In the genomic region with DNA sequence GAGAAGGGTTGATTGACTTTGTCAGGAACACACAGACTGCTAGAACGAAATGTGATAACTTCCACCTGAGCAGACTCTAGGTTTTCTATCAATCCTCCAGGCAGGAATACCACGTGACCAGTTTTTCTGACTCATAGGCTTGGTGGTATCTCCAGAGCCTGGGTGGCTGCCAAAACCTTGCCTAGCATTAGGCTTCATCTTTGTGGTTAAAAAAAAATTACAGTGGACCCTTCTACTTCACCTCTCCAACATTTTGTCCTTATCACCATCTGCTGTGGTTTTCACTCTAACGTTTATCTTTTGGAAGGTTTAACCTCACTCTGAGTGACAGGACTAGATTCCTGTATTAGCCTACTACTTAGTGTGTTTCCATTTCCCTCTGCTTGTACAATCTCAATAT, we compare ENCODE assay signal across 14 mouse cellular contexts.
A peak's percentile ranks its signal among the peaks of the same experiment; 100 is the strongest.
DNase-seq lines count a peak whose midpoint lies in the region; ATAC-seq and TF ChIP-seq lines count a peak whose summit lies in the region.
"Had no signal": no experiment of that assay in that cellular context is flagged by ENCODE, and none has a peak within 500 bp of the region (broad histone marks: within the 10 kb centered on the region; RNA-seq: fewer than 3 reads in every experiment).

No protein-coding gene starts in this region.

- H3K36me3 ChIP-seq in embryonic facial prominence, embryonic 14.5 days (ENCODE audit: control insufficient read depth, insufficient read depth, low read length): no peaks in the 10 kb centered on the region
- H3K36me3 ChIP-seq in embryonic facial prominence, embryonic 10.5 days (replicated peaks): no peaks in the 10 kb centered on the region
- no peaks in the 10 kb centered on the region for H3K36me3 ChIP-seq in myocyte (ENCODE audit: control insufficient read depth, insufficient read depth)
- H3K36me3 ChIP-seq: hindbrain, embryonic 13.5 days; liver, embryonic 12.5 days had no signal

- H3K27ac ChIP-seq in embryonic facial prominence, embryonic 14.5 days (replicated peaks; ENCODE audit: low read depth, low read length): no peak overlapping the region
- H3K27ac ChIP-seq in embryonic facial prominence, embryonic 10.5 days (replicated peaks): no peak overlapping the region
- H3K27ac ChIP-seq: hindbrain, embryonic 13.5 days; liver, embryonic 12.5 days had no signal

- H3K9ac ChIP-seq in embryonic facial prominence, embryonic 14.5 days (ENCODE audit: low read depth, low read length): no peak overlapping the region
- H3K9ac ChIP-seq: hindbrain, embryonic 13.5 days; liver, embryonic 12.5 days had no signal

- TF ChIP-seq CTCF in lung, adult 2 months (IDR thresholded peaks at IDR 0.05; ENCODE audit: insufficient read depth, low read length): no peak

- no peaks in the 10 kb centered on the region for H3K4me1 ChIP-seq in embryonic facial prominence, embryonic 14.5 days (ENCODE audit: control insufficient read depth, insufficient read depth, low read length)
- no peaks in the 10 kb centered on the region for H3K4me1 ChIP-seq in embryonic facial prominence, embryonic 10.5 days
- H3K4me1 ChIP-seq in lung, adult 2 months (ENCODE audit: control insufficient read depth, insufficient read depth, low read length): no peaks in the 10 kb centered on the region
- H3K4me1 ChIP-seq: hindbrain, embryonic 13.5 days; liver, embryonic 12.5 days; megakaryocyte, embryonic 14.5 days had no signal

- WGBS in embryonic facial prominence, embryonic 14.5 days: 69% methylated on average over 3 of the region's 3 CpGs
- WGBS in embryonic facial prominence, embryonic 10.5 days: 83% methylated on average over 3 of the region's 3 CpGs
- WGBS in lung, adult 2 months: 45% methylated on average over 3 of the region's 3 CpGs

- H3K4me2 ChIP-seq in embryonic facial prominence, embryonic 14.5 days (ENCODE audit: low read depth, low read length): no peak overlapping the region
- no peak overlapping the region for H3K4me2 ChIP-seq in myocyte (ENCODE audit: low read depth)
- H3K4me2 ChIP-seq: hindbrain, embryonic 13.5 days; liver, embryonic 12.5 days had no signal

- no peak for ATAC-seq in embryonic facial prominence, embryonic 14.5 days (ENCODE audit: low read depth)
- ATAC-seq: liver, embryonic 12.5 days had no signal

- no peak overlapping the region for H3ac ChIP-seq in myocyte (ENCODE audit: control insufficient read depth, insufficient read length)

- peak; percentile 19 for DNase-seq in embryonic facial prominence, embryonic 14.5 days (ENCODE audit: low spot score)
- no peak for DNase-seq in embryonic facial prominence, embryonic 10.5 days (ENCODE audit: low spot score)
- DNase-seq in lung, postnatal 36 days: peak; percentile 25
- no peak for DNase-seq in lung, adult 2 months
- peak; percentile 9 for DNase-seq in adrenal gland, adult 8-10 months
- DNase-seq in frontal cortex, postnatal 25 days (ENCODE audit: low spot score in 2 of 2): no peak
- DNase-seq in thymus, postnatal 36 days: no peak
- DNase-seq: B cell, adult 2 months; cerebellum, adult 11-12 months; kidney, adult 11 months had no signal

- H3K9me3 ChIP-seq in embryonic facial prominence, embryonic 14.5 days (ENCODE audit: control insufficient read depth, low read length): no peaks in the 10 kb centered on the region
- H3K9me3 ChIP-seq in embryonic facial prominence, embryonic 10.5 days: no peaks in the 10 kb centered on the region
- H3K9me3 ChIP-seq: hindbrain, embryonic 13.5 days; liver, embryonic 12.5 days had no signal

- no peak for TF ChIP-seq POLR2A in lung, adult 2 months (IDR thresholded peaks at IDR 0.05; ENCODE audit: borderline replicate concordance, extremely low read depth, low read depth, low read length)
- no peak for TF ChIP-seq POLR2A in myocyte (IDR thresholded peaks at IDR 0.05; ENCODE audit: insufficient read length, low read depth)

- no peaks in the 10 kb centered on the region for H3K79me2 ChIP-seq in myocyte (ENCODE audit: control insufficient read depth, insufficient read depth)

- no peak overlapping the region for H3K4me3 ChIP-seq in embryonic facial prominence, embryonic 14.5 days (ENCODE audit: low read depth, low read length)
- H3K4me3 ChIP-seq in embryonic facial prominence, embryonic 10.5 days: no peak overlapping the region
- H3K4me3 ChIP-seq in lung, adult 2 months (replicated peaks; ENCODE audit: extremely low read depth, low read depth, low read length): no peak overlapping the region
- no peak overlapping the region for H3K4me3 ChIP-seq in myocyte
- H3K4me3 ChIP-seq: hindbrain, embryonic 13.5 days; liver, embryonic 12.5 days; megakaryocyte, embryonic 14.5 days had no signal

- no peaks in the 10 kb centered on the region for H3K27me3 ChIP-seq in embryonic facial prominence, embryonic 14.5 days (replicated peaks; ENCODE audit: control insufficient read depth, insufficient read depth, low read length)
- H3K27me3 ChIP-seq in embryonic facial prominence, embryonic 10.5 days (replicated peaks; ENCODE audit: low read depth, poor library complexity, severe bottlenecking): no peaks in the 10 kb centered on the region; the same call in 1 of the 2 replicates
- no peaks in the 10 kb centered on the region for H3K27me3 ChIP-seq in myocyte (ENCODE audit: control insufficient read depth, insufficient read depth, insufficient read length)
- H3K27me3 ChIP-seq: hindbrain, embryonic 13.5 days; liver, embryonic 12.5 days; megakaryocyte, embryonic 14.5 days had no signal

TF ChIP-seq in myocyte, 11 proteins besides CTCF, POLR2A, EP300 and RAD21:
- TF ChIP-seq SRF (IDR thresholded peaks at IDR 0.05; ENCODE audit: control insufficient read depth, insufficient read length, low read depth) (no peak), MYOD1 (IDR thresholded peaks at IDR 0.05; ENCODE audit: control insufficient read depth in 1 of 3, insufficient read length in 2 of 3, low read depth in 2 of 3) (no peak), REST (IDR thresholded peaks at IDR 0.05; ENCODE audit: insufficient read depth, insufficient read length) (no peak), CEBPB (IDR thresholded peaks at IDR 0.05; ENCODE audit: insufficient read depth, poor library complexity, severe bottlenecking) (no peak), USF1 (IDR thresholded peaks at IDR 0.05; ENCODE audit: low read depth) (peak; percentile 55), TCF3 (IDR thresholded peaks at IDR 0.05; ENCODE audit: insufficient read length, low read depth) (no peak)

Comparison
In these comparisons a context has a peak if more than half of its experiments do, and no peak if none do; other contexts are left out.
1. DNase-seq: peak in embryonic facial prominence, embryonic 14.5 days (single experiment), lung, postnatal 36 days (single experiment) and adrenal gland, adult 8-10 months (single experiment); none in embryonic facial prominence, embryonic 10.5 days (single experiment), lung, adult 2 months (single experiment), frontal cortex, postnatal 25 days (0 of 2) and thymus, postnatal 36 days (0 of 2).